Mouse (Mus musculus) layer of hippocampus, adult 18-20 months (tissue): ENCODE measurements around the gene Adcy1. TPM values are rescaled to one million over a fixed set of nuclear protein-coding genes. Genes with fewer than 3 reads are reported as not detected.

Source experiments
- DNase-seq, 2 experiments: peaks; one replicate each; pipeline ENCODE4 v3.0.0; 2022; ENCODE audit warnings: low spot score in 2 of 2
- total RNA-seq, 2 experiments: library from RNA; stranded (reverse); gene quantifications; 2 replicates each; pipeline ENCODE4 v1.2.3; 2021

Adcy1 gene
- total RNA-seq, 2 experiments from 2014 or later, result 359 to 377 TPM

GRCm38 (mm10) chr11:7134319-7134718, 71.0 kb downstream of the Adcy1 start:
- DNase-seq, result peak; percentile 60 to 75

- DNase-seq, result no peak
These were observed 72.0 kb downstream of the Adcy1 start for GRCm38 (mm10) chr11:7135301-7135700.

GRCm38 (mm10) chr11:7135763-7136162, 72.5 kb downstream of the Adcy1 start:
- DNase-seq, result no peak

- DNase-seq, result no peak
These were observed 73.1 kb downstream of the Adcy1 start for GRCm38 (mm10) chr11:7136246-7136855.

- no peak for DNase-seq
These were observed 75.1 kb downstream of the Adcy1 start for GRCm38 (mm10) chr11:7138370-7138769.

GRCm38 (mm10) chr11:7140449-7140848, 77.2 kb downstream of the Adcy1 start:
- DNase-seq, result peak in 1 of 2 experiments; percentile 64

GRCm38 (mm10) chr11:7142725-7143124, 79.4 kb downstream of the Adcy1 start:
- no peak for DNase-seq

GRCm38 (mm10) chr11:7144369-7144768, 81.1 kb downstream of the Adcy1 start:
- no peak for DNase-seq

- no peak for DNase-seq
These were observed 81.9 kb downstream of the Adcy1 start for GRCm38 (mm10) chr11:7145221-7145620.

- no peak for DNase-seq
These were observed 84.2 kb downstream of the Adcy1 start for GRCm38 (mm10) chr11:7147536-7147935.

GRCm38 (mm10) chr11:7147945-7148344, 84.7 kb downstream of the Adcy1 start:
- no peak for DNase-seq

- no peak for DNase-seq
These were observed 86.2 kb downstream of the Adcy1 start for GRCm38 (mm10) chr11:7149471-7149870.

- no peak for DNase-seq
These were observed 87.2 kb downstream of the Adcy1 start for GRCm38 (mm10) chr11:7150511-7150910.

GRCm38 (mm10) chr11:7152371-7152770, 89.1 kb downstream of the Adcy1 start:
- DNase-seq, result no peak

- no peak for DNase-seq
These were observed 89.8 kb downstream of the Adcy1 start for GRCm38 (mm10) chr11:7153081-7153480.

GRCm38 (mm10) chr11:7156427-7156826, 93.1 kb downstream of the Adcy1 start:
- DNase-seq, result no peak

- no peak for DNase-seq
These were observed 94.9 kb downstream of the Adcy1 start for GRCm38 (mm10) chr11:7158196-7158595.

- no peak for DNase-seq
These were observed 96.9 kb downstream of the Adcy1 start for GRCm38 (mm10) chr11:7160146-7160545.

- no peak for DNase-seq
These were observed 97.4 kb downstream of the Adcy1 start for GRCm38 (mm10) chr11:7160637-7161101.

- peak in 1 of 2 experiments; percentile 57 for DNase-seq
These were observed 98.3 kb downstream of the Adcy1 start for GRCm38 (mm10) chr11:7161502-7162174.

GRCm38 (mm10) chr11:7164416-7164815, 101.1 kb downstream of the Adcy1 start:
- no peak for DNase-seq

- DNase-seq, result no peak
These were observed 106.4 kb downstream of the Adcy1 start for GRCm38 (mm10) chr11:7169645-7170044.

GRCm38 (mm10) chr11:7173664-7174063, 110.4 kb downstream of the Adcy1 start:
- DNase-seq, result no peak
